Mouse (Mus musculus): ENCODE results near the gene Cyp24a1. TPM values are rescaled to one million over a fixed set of nuclear protein-coding genes. Genes with fewer than 3 reads are reported as not detected.

Cyp24a1 gene
- polyA plus RNA-seq, 1 experiment from 2014 or later = not detected

DNA sequence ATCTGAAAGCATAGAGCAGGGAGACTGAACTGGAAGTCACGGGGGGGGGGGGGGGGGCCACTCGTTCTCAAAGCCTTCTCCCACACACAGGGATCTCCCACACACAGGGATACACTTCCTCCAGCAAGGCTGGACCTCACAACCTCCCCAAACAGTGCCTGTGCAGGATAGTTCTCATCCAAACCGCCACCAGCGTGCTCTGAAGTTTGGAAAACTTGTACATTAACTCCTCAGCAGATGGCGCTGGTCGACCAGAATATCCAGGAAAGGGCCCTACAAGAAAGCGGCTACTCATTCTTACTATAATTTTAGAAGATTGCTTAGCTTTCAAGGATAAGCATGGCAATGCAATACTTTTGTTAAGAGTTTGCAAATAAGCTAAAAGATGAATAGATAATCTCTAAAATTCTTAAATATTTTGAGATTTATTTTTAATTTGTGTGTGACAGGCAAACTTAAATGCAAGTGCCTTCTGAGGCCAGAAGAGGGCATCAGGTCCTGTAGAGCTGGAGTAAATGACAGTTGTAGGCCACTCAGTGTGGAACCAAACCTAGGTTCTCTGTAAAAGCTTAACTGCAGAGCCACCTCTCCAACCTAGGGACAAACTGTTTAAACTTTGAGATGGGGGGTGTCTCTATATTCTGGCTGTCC, 23.5 kb upstream of the Cyp24a1 start:
- no peak overlapping the region for H3K4me2 ChIP-seq (replicated peaks; ENCODE audit: low read depth)
- H3K27me3 ChIP-seq (replicated peaks; ENCODE audit: control insufficient read depth, insufficient read depth, low read length) = no peaks in the 10 kb centered on the region
- peak; percentile 78 for TF ChIP-seq CTCF (IDR thresholded peaks at IDR 0.05; ENCODE audit: low read depth)
- no peak overlapping the region for H3K9ac ChIP-seq (ENCODE audit: low read depth, low read length)
- no peaks in the 10 kb centered on the region for H3K9me3 ChIP-seq (ENCODE audit: control insufficient read depth)
- no peak overlapping the region for H3K4me3 ChIP-seq (ENCODE audit: low read depth, low read length)
- no peaks in the 10 kb centered on the region for H3K4me1 ChIP-seq (replicated peaks; ENCODE audit: control insufficient read depth, insufficient read depth, low read length)
- 13% methylated on average over 7 of the region's 7 CpGs for WGBS
- peaks cover 35% of the 10 kb centered on the region for H3K36me3 ChIP-seq (ENCODE audit: control insufficient read depth, insufficient read depth)
- ATAC-seq = peak; percentile 41; the same call in 1 of the 2 replicates
- no peak overlapping the region for H3K27ac ChIP-seq (ENCODE audit: low read depth, low read length)

DNA sequence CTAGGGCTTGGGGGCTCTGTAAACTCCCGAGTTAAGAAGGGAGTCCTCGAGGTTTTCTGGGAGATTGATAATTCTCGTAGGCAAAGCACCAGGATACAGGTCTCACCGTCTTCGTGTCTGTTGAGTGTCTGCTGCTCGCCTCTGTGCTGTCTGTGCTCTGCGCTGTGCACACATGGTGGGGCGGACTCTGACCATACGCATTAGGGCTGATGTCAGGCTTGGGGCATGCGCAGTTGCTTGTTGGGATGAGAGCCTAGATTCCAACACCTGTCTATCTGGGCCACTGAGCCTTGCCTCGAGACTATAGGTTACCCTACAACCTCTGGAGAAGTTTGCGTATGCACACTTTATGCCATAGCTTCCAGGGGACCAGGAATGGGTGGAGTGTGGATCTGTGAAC, 16.8 kb upstream of the Cyp24a1 start:
- no peak overlapping the region for H3K4me2 ChIP-seq (replicated peaks; ENCODE audit: low read depth)
- H3K9ac ChIP-seq (ENCODE audit: low read depth, low read length) = no peak overlapping the region
- 0 out of 2 replicates have a peak, but pooled peaks cover 3% of the 10 kb centered on the region for H3K27me3 ChIP-seq (replicated peaks; ENCODE audit: control insufficient read depth, insufficient read depth, low read length)
- 76% methylated on average over 12 of the region's 12 CpGs for WGBS
- ATAC-seq = no peak
- no peaks in the 10 kb centered on the region for H3K4me1 ChIP-seq (replicated peaks; ENCODE audit: control insufficient read depth, insufficient read depth, low read length)
- H3K4me3 ChIP-seq (ENCODE audit: low read depth, low read length) = no peak overlapping the region
- H3K27ac ChIP-seq (ENCODE audit: low read depth, low read length) = no peak overlapping the region
- H3K36me3 ChIP-seq (ENCODE audit: control insufficient read depth, insufficient read depth) = peaks cover 26% of the 10 kb centered on the region
- H3K9me3 ChIP-seq (ENCODE audit: control insufficient read depth) = no peaks in the 10 kb centered on the region
- no peak for TF ChIP-seq CTCF (IDR thresholded peaks at IDR 0.05; ENCODE audit: low read depth)

DNA sequence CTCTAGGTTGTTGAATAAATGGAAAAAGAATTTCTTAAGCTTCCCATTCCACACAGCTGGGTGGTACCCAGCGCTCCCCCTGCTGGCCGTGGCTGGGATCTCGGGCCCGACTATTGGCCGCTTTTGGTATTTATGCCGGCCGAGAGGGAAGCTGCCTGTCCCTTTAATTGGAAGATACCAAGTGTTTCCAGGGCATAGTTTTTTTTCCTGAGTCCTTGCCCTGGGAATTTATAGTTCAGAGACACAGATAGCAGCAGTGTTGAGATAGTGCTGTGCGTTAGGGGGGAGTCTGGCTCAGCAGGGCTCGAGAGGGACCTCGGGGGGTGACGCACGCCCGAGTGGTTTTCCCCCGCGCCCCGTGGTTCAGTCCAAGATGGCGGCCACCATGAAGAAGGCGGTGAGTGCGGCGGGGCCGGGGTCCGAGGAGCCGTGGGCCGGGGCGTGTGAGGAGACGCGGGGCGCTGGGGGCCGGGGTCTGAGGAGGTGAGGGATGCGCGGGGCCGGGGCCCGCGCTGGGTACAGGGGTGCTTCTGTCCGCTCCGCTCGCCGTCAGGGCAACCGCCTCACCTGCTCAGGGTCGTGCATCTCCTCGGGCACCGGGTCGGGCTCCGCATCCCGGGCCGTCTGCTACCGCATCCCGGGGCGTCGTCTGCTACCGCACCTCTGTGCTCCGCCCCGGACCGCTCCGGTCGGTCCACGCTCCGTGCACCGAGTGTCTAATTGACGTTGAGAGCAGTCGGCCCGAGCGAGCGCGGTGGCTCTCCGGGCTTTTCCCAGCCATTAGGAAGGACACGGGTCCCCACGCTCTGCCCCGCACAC, 14.3 kb upstream of the Cyp24a1 start:
- under 1% methylated on average over 60 of the region's 69 CpGs for WGBS
- peak; percentile 97 for TF ChIP-seq CTCF (IDR thresholded peaks at IDR 0.05; ENCODE audit: low read depth)
- H3K36me3 ChIP-seq (ENCODE audit: control insufficient read depth, insufficient read depth) = peaks cover 7% of the 10 kb centered on the region
- ATAC-seq = peak; percentile 85
- H3K27me3 ChIP-seq (replicated peaks; ENCODE audit: control insufficient read depth, insufficient read depth, low read length) = 0 out of 2 replicates have a peak, but pooled peaks cover 3% of the 10 kb centered on the region
- peak overlapping the region; percentile 90 for H3K9ac ChIP-seq (ENCODE audit: low read depth, low read length)
- H3K27ac ChIP-seq (ENCODE audit: low read depth, low read length) = peak overlapping the region; percentile 75
- peak overlapping the region; percentile 87 for H3K4me2 ChIP-seq (replicated peaks; ENCODE audit: low read depth)
- H3K9me3 ChIP-seq (ENCODE audit: control insufficient read depth) = no peaks in the 10 kb centered on the region
- H3K4me1 ChIP-seq (replicated peaks; ENCODE audit: control insufficient read depth, insufficient read depth, low read length) = no peaks in the 10 kb centered on the region
- H3K4me3 ChIP-seq (ENCODE audit: low read depth, low read length) = peak overlapping the region; percentile 99

DNA sequence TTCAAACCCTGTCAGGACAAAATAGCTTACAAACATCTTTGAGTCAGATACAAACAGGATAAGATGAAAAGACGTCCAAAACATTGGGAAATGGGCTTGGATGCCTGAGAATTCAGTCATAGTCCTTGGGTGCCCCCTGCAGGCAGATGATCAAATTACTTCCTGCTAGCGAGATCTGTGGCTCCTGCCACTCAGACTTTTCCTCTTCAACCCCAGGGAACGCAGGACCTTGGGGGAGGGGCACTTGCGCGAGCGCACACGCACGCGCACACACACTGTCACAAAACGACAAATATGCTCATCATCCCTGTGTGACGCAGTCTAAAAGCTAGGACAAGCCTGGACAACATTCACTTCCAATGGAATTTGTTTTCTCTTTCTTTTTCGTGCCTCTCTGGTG, 11.9 kb upstream of the Cyp24a1 start:
- peak; percentile 39 for ATAC-seq

DNA sequence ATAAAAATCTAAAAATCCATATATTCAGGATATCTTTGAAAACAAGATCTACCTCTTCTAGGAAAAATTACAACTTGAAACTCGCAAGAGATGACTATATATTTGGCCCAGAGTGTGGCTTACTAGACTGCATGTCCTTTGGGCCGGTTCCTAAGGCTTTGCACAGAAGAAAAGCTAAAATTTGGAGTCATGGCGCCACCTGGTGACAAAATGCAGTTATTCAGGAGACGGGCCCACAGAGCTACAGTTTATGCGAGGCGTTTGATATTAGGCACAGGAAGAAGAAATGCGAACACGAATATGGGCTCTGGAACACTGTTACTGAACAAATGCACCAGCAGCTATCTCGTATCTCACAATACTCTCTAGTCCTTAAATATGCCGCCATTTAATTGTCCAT, 10.8 kb upstream of the Cyp24a1 start:
- 3% methylated on average over 10 of the region's 10 CpGs for WGBS

More for the DNA sequence above, 11.9 kb upstream of the Cyp24a1 start:
- Histone ChIP-seq H3K4me1 (replicated peaks; ENCODE audit: control insufficient read depth, insufficient read depth, low read length) (no peaks in the 10 kb centered on the region), H3K9ac (ENCODE audit: low read depth, low read length) (no peak overlapping the region), H3K4me2 (replicated peaks; ENCODE audit: low read depth) (peak overlapping the region; percentile 61), H3K27ac (ENCODE audit: low read depth, low read length) (no peak overlapping the region), H3K9me3 (ENCODE audit: control insufficient read depth) (no peaks in the 10 kb centered on the region), H3K36me3 (ENCODE audit: control insufficient read depth, insufficient read depth) (no peaks in the 10 kb centered on the region), H3K27me3 (replicated peaks; ENCODE audit: control insufficient read depth, insufficient read depth, low read length) (0 out of 2 replicates have a peak, but pooled peaks cover 3% of the 10 kb centered on the region), H3K4me3 (ENCODE audit: low read depth, low read length) (peak overlapping the region; percentile 26)
- TF ChIP-seq CTCF (IDR thresholded peaks at IDR 0.05; ENCODE audit: low read depth) = peak; percentile 98
- 3% methylated on average over 12 of the region's 12 CpGs for WGBS

DNA sequence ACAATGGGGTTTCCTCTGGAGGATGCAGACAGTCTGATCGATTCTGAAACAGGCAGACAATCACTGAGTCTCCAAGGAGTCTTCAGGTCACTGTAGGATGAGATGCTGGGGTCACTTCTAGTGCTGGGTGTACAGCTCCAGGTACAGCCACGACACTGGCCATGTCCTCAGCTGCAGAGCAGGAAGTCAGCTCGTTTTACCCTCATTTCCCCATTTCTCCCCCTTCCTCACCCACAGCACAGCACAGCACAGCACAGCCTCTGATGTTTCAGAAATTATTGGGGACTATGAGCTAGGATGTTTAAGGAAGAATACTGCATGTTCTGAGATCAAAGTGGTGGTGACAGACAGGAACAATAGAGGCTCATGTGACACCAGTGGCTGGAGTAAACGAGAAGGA, 7.0 kb upstream of the Cyp24a1 start:
- no peaks in the 10 kb centered on the region for H3K36me3 ChIP-seq (ENCODE audit: control insufficient read depth, insufficient read depth)
- 29% methylated on average over 4 of the region's 4 CpGs for WGBS
- no peak overlapping the region for H3K4me2 ChIP-seq (replicated peaks; ENCODE audit: low read depth)
- H3K9ac ChIP-seq (ENCODE audit: low read depth, low read length) = no peak overlapping the region
- H3K4me1 ChIP-seq (replicated peaks; ENCODE audit: control insufficient read depth, insufficient read depth, low read length) = no peaks in the 10 kb centered on the region
- ATAC-seq = no peak
- H3K27ac ChIP-seq (ENCODE audit: low read depth, low read length) = no peak overlapping the region
- H3K9me3 ChIP-seq (ENCODE audit: control insufficient read depth) = no peaks in the 10 kb centered on the region
- H3K4me3 ChIP-seq (ENCODE audit: low read depth, low read length) = no peak overlapping the region
- TF ChIP-seq CTCF (IDR thresholded peaks at IDR 0.05; ENCODE audit: low read depth) = no peak
- H3K27me3 ChIP-seq (replicated peaks; ENCODE audit: control insufficient read depth, insufficient read depth, low read length) = peaks cover 2% of the 10 kb centered on the region; the same call in 1 of the 2 replicates

More for the DNA sequence above, 10.8 kb upstream of the Cyp24a1 start:
- TF ChIP-seq CTCF (IDR thresholded peaks at IDR 0.05; ENCODE audit: low read depth) = peak; percentile 89
- ATAC-seq = 0 out of 2 replicates have a peak, but pooled peaks have one; percentile 46
- Histone ChIP-seq H3K4me1 (replicated peaks; ENCODE audit: control insufficient read depth, insufficient read depth, low read length) (no peaks in the 10 kb centered on the region), H3K4me2 (replicated peaks; ENCODE audit: low read depth) (no peak overlapping the region), H3K9ac (ENCODE audit: low read depth, low read length) (no peak overlapping the region), H3K4me3 (ENCODE audit: low read depth, low read length) (no peak overlapping the region), H3K36me3 (ENCODE audit: control insufficient read depth, insufficient read depth) (no peaks in the 10 kb centered on the region), H3K27me3 (replicated peaks; ENCODE audit: control insufficient read depth, insufficient read depth, low read length) (0 out of 2 replicates have a peak, but pooled peaks cover 3% of the 10 kb centered on the region), H3K27ac (ENCODE audit: low read depth, low read length) (no peak overlapping the region), H3K9me3 (ENCODE audit: control insufficient read depth) (no peaks in the 10 kb centered on the region)
